Mouse (Mus musculus) hindbrain, postnatal 0 days (tissue): ENCODE results near the gene H2al1m. TPM values are rescaled to one million over a fixed set of nuclear protein-coding genes. Genes with fewer than 3 reads are reported as not detected.

ENCODE experiments used
- ATAC-seq: fragments of 200-750 bp; cut with Nextera tagmentation; 2 replicates; pipeline ENCODE4 v1.8.0; 2017; ENCODE audit warnings: mild to moderate bottlenecking, moderate TSS enrichment, moderate library complexity
- DNase-seq: peaks from one replicate; pipeline ENCODE4 v3.0.0-alpha.2; 2015; ENCODE audit warnings: low spot score
- H3K27ac ChIP-seq: fragments of 300-500 bp; sonication (generic); 2 replicates; pipeline ENCODE4 v1.5.1; 2014; ENCODE audit warnings: mild to moderate bottlenecking
- H3K27me3 ChIP-seq: fragments of 300-500 bp; sonication (generic); 2 replicates; pipeline ENCODE4 v1.6.1; 2014; ENCODE audit warnings: low read length, mixed read lengths; ENCODE audit not compliant: insufficient read depth
- H3K36me3 ChIP-seq: fragments of 300-500 bp; sonication (generic); 2 replicates; pipeline ENCODE4 v1.6.1; 2014; ENCODE audit warnings: low read length, mixed read lengths; ENCODE audit not compliant: insufficient read depth
- H3K4me1 ChIP-seq: fragments of 300-500 bp; sonication (generic); 2 replicates; pipeline ENCODE4 v1.6.1; 2014; ENCODE audit warnings: antibody characterized with exemption, low read length, mixed read lengths; ENCODE audit not compliant: insufficient read depth
- H3K4me2 ChIP-seq: fragments of 300-500 bp; sonication (generic); 2 replicates; pipeline ENCODE4 v1.6.1; 2014; ENCODE audit warnings: low read depth, mild to moderate bottlenecking, low read length, moderate library complexity, mixed read lengths
- H3K4me3 ChIP-seq: fragments of 300-500 bp; sonication (generic); 2 replicates; pipeline ENCODE4 v1.5.1; 2014; ENCODE audit warnings: low read length
- H3K9ac ChIP-seq: fragments of 300-500 bp; sonication (generic); replicated peaks from 2 replicates; pipeline ENCODE4 v1.6.1; 2014; ENCODE audit warnings: mild to moderate bottlenecking, low read length, moderate library complexity, mixed read lengths
- H3K9me3 ChIP-seq: fragments of 300-500 bp; sonication (generic); 2 replicates; pipeline ENCODE4 v1.6.1; 2016; ENCODE audit warnings: low read length, mixed read lengths
- CTCF ChIP-seq: IDR thresholded peaks from 2 replicates; pipeline ENCODE4 v1.5.1; 2016; ENCODE audit warnings: antibody characterized with exemption, control low read depth, low read depth
- WGBS: fragments of 180-500 bp; shearing (Covaris S2); extraction: QIAGEN DNeasy Blood & Tissue Kit; methylation state at CpG from one replicate; pipeline ENCODE4 v1.1.7; 2014; 5-methylcytosine and 5-hydroxymethylcytosine counted together
- polyA plus RNA-seq: library from polyadenylated mRNA; unstranded; fragments of >200 nt; fragmentation: Nextera tagmentation; extraction: Ambion mirVana; gene quantifications from 2 replicates; pipeline ENCODE4 v1.2.1, GENCODE M21; 2015
- total RNA-seq: library from RNA; depleted of rRNA; stranded (reverse); fragments of >200 nt; gene quantifications from 2 replicates; pipeline ENCODE4 v1.2.3, GENCODE M21; 2014

Gene H2al1m
- total and polyA plus RNA-seq, 2 experiments from 2014 or later, result not detected

DNA sequence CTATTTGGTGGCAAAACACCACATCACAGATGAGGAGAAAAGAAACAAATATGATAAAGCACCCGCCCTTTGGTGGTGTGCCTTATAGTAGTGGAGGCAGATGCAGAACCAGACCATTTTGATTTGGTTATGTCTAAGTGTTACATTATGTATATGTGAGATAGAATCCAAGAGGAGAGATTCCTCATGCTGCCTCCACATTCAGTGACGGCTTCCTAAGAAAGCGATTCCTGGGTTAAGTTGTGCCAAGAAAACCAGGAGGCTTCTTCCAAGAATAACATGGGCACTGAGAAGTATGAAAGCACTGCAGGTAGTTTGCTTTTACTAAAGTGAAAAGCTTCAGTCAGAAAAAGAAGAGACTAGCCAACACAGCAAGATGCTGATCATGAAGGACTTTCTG is 28.7 kb upstream of the H2al1m start:
- Histone ChIP-seq H3K36me3 (no peaks in the 10 kb centered on the region), H3K27me3 (no peaks in the 10 kb centered on the region), H3K27ac (no peak overlapping the region), H3K9me3 (no peaks in the 10 kb centered on the region), H3K4me3 (no peak overlapping the region), H3K4me1 (no peaks in the 10 kb centered on the region), H3K4me2 (no peak overlapping the region), H3K9ac (no peak overlapping the region)
- no peak for ATAC-seq
- TF ChIP-seq CTCF, result no peak
- no peak for DNase-seq
- 87% methylated on average over 3 of the region's 3 CpGs for WGBS

DNA sequence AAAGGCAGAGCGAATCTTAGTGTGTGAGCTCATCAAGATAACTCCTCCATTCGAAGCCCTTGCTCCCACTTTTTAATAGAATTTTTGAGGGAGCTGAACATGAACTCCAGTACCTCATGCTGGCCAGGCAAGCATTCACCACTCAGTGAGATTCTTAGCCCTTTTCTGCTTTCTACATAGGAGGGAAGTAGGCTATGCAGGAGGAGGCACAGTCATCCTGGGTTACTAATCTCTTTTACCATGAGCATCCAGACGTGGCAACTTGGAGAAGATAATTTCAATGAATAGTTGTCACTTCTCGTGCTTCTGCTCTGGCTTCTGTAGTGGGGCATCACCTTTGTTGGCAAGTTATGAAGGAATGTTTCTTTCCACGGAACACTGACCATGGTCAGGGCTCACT is 26.8 kb upstream of the H2al1m start, which contains the start of gene Gm14862:
TSS of gene Gm14862 (minus strand) at position 134 of the 400 bp plus-strand sequence.
- H3K4me3 ChIP-seq, result no peak within 1 kb of the TSS
- WGBS, result 80% methylated on average over 5 of the region's 5 CpGs
- no peaks in the 10 kb centered on the region for H3K27me3 ChIP-seq
- no peaks in the 10 kb centered on the region for H3K9me3 ChIP-seq
- TF ChIP-seq CTCF, result no peak
- no peaks in the 10 kb centered on the region for H3K4me1 ChIP-seq
- H3K9ac ChIP-seq, result no peak within 1 kb of the TSS
- no peak for ATAC-seq
- H3K36me3 ChIP-seq, result no peaks in the 10 kb centered on the region
- DNase-seq, result no peak
- no peak within 1 kb of the TSS for H3K27ac ChIP-seq
- H3K4me2 ChIP-seq, result no peak within 1 kb of the TSS

DNA sequence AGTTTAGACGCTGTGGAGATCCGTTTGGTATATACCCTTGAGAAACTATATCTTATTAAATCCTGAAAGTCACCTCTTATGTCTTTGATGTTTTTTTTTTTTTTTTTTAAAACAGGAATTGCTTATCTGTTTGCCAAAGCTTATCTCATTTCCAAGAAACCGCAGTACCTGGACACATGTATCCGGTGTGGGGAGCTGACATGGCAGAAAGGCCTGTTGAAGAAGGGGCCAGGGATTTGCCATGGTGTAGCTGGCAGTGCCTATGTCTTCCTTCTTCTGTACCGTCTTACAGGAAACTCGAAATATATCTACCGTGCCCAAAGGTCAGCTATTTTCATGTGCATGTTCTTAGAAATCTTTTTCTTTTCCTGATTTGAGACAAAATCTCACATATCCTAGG is 25.7 kb upstream of the H2al1m start:
- Histone ChIP-seq H3K9me3 (no peaks in the 10 kb centered on the region), H3K27me3 (no peaks in the 10 kb centered on the region), H3K4me3 (no peak overlapping the region), H3K9ac (no peak overlapping the region), H3K4me2 (no peak overlapping the region), H3K27ac (no peak overlapping the region), H3K36me3 (no peaks in the 10 kb centered on the region), H3K4me1 (no peaks in the 10 kb centered on the region)
- 93% methylated on average over 7 of the region's 7 CpGs for WGBS
- DNase-seq, result no peak
- no peak for TF ChIP-seq CTCF
- ATAC-seq, result no peak

DNA sequence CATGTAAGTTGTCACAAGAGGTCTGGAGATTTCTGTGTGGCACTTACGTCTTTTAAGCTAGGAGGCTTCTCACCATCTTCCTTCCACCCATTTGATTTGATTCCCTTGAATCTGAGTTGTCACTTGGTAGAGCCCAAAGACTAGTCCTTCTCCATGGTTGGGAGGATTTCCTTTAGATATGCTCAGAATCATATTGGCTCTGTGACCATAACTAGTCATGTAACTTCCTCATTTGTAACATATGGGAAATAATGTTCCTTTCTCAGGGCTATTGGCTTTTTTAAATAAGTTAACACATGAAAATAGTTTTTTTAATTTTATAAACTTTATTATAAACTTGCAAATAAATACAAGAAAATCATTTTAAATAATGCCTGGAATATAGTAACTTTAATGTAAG is 24.3 kb upstream of the H2al1m start:
- Histone ChIP-seq H3K4me2 (no peak overlapping the region), H3K4me3 (no peak overlapping the region), H3K36me3 (no peaks in the 10 kb centered on the region), H3K4me1 (no peaks in the 10 kb centered on the region), H3K27ac (no peak overlapping the region), H3K27me3 (no peaks in the 10 kb centered on the region), H3K9ac (no peak overlapping the region), H3K9me3 (no peaks in the 10 kb centered on the region)
- 81% methylated on average over 1 of the region's 1 CpGs for WGBS
- TF ChIP-seq CTCF, result no peak
- no peak for ATAC-seq
- no peak for DNase-seq

DNA sequence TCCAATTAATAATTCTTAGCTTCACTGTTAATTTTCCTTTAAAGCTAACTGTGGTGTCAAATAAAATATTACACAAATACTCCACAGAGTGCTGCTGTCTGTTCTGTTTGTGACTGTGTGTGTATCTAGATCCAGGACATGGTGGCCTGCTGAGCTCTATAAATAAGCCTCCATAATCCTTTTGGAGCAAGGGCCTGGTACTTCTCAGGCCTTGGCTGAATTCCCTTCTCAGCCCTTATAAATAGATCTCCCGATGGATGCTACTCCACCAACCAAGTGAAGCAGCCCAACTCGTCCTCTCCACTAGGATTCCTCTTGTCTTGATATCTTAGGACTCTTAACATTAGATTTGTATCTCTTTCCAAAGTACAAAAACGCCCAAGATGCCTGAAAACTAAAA is 12.5 kb upstream of the H2al1m start:
- DNase-seq (peak; percentile 9), ATAC-seq (no peak)
- Histone ChIP-seq H3K9me3 (no peaks in the 10 kb centered on the region), H3K4me1 (no peaks in the 10 kb centered on the region), H3K4me3 (no peak overlapping the region), H3K27ac (no peak overlapping the region), H3K9ac (no peak overlapping the region), H3K4me2 (no peak overlapping the region), H3K36me3 (no peaks in the 10 kb centered on the region), H3K27me3 (no peaks in the 10 kb centered on the region)
- TF ChIP-seq CTCF, result no peak
- 55% methylated on average over 3 of the region's 3 CpGs for WGBS

DNA sequence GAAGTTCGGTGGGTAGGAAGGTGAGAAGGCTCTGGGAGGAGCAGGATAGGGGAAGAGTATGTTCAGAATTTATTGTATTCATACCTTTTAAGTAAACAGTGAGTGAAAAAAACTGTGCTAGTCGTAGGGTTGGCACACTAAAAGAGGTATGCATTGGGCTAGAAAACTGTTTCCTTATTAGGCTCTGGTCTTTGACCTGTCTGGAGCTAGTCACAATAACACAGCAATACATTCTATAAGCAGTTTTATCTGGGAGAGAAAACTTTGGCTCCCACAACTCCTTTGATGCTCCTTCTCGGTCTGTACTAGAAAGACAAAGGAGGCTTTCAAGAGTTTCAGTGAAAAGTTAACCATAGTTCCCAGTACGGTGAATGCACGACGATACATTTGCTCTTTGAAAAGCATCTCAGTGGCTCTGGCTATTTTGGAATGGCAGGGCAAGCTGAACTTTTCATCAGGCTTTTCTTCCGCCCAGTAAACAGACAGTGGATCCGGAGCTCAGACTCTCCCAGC is 11.6 kb upstream of the H2al1m start:
- Histone ChIP-seq H3K4me1 (no peaks in the 10 kb centered on the region), H3K27me3 (no peaks in the 10 kb centered on the region), H3K9me3 (no peaks in the 10 kb centered on the region), H3K9ac (no peak overlapping the region), H3K4me2 (peak overlapping the region; percentile 52), H3K27ac (no peak overlapping the region), H3K4me3 (peak overlapping the region; percentile 51), H3K36me3 (no peaks in the 10 kb centered on the region)
- DNase-seq, result no peak
- no peak for TF ChIP-seq CTCF
- WGBS, result 37% methylated on average over 8 of the region's 8 CpGs
- peak; percentile 30; the same call in 1 of the 2 replicates for ATAC-seq

DNA sequence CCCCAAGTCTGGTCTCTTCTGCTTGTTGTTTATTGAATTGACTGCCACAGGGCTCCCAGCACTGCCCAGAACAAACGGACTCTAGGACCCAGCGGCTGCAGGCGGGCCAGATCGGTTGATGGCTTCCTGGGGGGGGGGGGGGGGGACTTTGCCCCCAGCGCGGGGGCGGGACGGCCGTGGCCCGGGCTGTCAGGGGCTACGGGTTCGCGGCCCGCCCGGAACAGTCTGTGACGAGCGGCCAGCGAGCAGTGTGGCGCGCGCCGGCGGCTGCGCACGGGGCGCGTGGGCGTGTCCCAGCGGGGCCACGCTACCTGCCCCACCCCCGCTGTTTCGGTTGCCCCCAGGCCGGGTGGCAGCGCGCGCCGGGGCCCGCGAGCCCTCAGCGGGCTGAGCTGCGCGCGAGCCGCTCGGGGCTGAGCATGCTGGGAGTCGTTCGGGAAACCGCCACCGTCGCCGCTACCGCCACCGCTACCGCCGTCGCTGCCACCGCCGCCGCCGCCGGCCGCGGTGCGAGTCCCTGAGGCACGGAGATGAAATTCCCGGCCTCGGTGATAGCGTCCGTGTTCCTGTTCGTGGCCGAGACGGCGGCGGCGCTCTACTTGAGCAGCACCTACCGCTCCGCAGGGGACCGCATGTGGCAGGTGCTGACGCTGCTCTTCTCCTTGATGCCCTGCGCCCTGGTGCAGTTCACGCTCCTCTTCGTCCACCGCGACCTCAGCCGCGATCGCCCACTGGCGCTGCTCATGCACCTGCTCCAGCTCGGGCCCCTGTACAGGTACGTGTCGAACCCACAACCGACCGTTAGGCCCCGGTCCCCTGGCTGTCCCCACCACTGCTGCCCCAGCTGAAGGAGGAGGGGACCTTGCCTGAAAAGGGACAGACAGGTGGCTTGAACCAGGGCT is 10.9 kb upstream of the H2al1m start, which contains the start of gene Xk:
TSS of gene Xk (plus strand) at position 297 of the 902 bp plus-strand sequence.
- peak; percentile 3; the same call in 1 of the 2 replicates for TF ChIP-seq CTCF
- H3K4me1 ChIP-seq, result no peaks in the 10 kb centered on the region
- peak; percentile 92 for ATAC-seq
- peak within 1 kb of the TSS; percentile 59 for H3K9ac ChIP-seq
- peak within 1 kb of the TSS; percentile 51 for H3K4me3 ChIP-seq
- peak within 1 kb of the TSS; percentile 62; the same call in 1 of the 2 replicates for H3K27ac ChIP-seq
- no peaks in the 10 kb centered on the region for H3K27me3 ChIP-seq
- H3K9me3 ChIP-seq, result no peaks in the 10 kb centered on the region
- WGBS, result 10% methylated on average over 68 of the region's 94 CpGs
- peak within 1 kb of the TSS; percentile 52 for H3K4me2 ChIP-seq
- DNase-seq, result peak; percentile 68
- no peaks in the 10 kb centered on the region for H3K36me3 ChIP-seq
